8 mouse cellular contexts compared by ENCODE assay signal in the genomic region with DNA sequence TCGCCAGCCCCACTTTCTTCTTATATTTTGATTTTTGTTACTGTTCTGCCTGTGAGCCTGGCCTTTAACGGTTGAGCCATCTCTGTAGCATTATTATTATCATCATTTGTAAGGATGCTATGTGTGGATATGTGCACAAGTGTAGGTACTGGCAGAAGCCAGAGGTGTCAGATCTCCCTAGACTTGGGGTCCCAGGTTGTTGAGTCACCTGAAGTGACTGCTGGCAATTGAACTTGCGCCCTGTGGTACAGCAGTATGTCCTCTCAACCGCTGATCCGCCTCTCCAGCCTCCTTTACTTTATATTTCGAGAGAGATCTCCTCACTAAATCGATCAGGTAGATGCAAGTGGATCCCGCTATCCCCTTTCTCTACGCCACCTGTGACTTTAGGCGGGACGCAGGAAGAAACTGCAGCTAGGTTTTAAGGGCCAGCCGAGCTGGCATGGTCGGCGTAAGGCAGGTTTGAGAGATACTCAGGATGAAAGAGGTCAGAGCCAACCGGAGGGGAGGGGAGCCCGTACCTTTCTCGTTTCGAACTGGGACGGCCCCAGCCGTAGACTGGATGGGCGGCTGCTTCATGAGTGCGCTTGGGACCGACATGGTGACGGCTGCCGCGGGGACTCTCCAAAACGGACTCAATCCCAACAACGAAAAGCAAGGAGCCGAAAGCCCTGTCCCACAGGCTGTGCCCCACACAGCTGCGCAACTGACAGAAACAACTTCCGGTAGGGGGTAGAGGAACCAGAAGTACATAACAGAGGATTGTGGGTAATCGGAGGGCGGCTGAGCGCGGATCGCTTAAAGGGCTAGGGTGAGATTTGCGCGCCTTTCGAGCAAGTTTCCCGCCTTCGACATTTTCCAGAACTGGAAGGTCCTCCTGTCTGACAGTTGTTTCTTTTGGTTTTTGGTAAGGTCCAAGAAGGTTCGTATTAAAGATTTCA. TPM values are rescaled to one million over a fixed set of nuclear protein-coding genes. Genes with fewer than 3 reads are reported as not detected.
DNase-seq lines count a peak whose midpoint lies in the region; ATAC-seq and TF ChIP-seq lines count a peak whose summit lies in the region.
"Not testable (repeated sequence)": the region's sequence is repeated elsewhere in the genome, so short reads cannot be mapped to it uniquely, and the experiment has no call there.

TSS of gene Mfap1a (minus strand) at position 724 of the 941 bp plus-strand sequence.
TSS of gene Wdr76 (plus strand) at position 782 of the 941 bp plus-strand sequence.

- peak; percentile 98 for TF ChIP-seq POLR2A in lung, adult 2 months (IDR thresholded peaks at IDR 0.05; ENCODE audit: borderline replicate concordance, extremely low read depth, low read depth, low read length)

- ATAC-seq in forebrain, embryonic 14.5 days: peak; percentile 97
- peak; percentile 94 for ATAC-seq in neutrophil, adult 5-6 weeks (ENCODE audit: extremely low read depth, insufficient number of reproducible peaks, low FRiP score, poor library complexity, severe bottlenecking)

- H3K9ac ChIP-seq in forebrain, embryonic 14.5 days (ENCODE audit: low read length): peak within 1 kb of the TSS; percentile 70

- H3K9me3 ChIP-seq in forebrain, embryonic 14.5 days (replicated peaks; ENCODE audit: control insufficient read depth, low read length): not testable (repeated sequence)

- peak; percentile 95 for DNase-seq in ES-CJ7 (ENCODE audit: low read depth, low spot score)
- DNase-seq in cerebellum, adult 11 months: peak; percentile 71
- peak; percentile 97 for DNase-seq in forebrain, embryonic 14.5 days (ENCODE audit: low spot score)
- DNase-seq in heart, postnatal 25 days (ENCODE audit: low spot score): peak; percentile 62
- DNase-seq in layer of hippocampus, adult 18-20 months (ENCODE audit: low spot score in 2 of 2): peak; percentile 77 to 90
- peak; percentile 79 for DNase-seq in lung, adult 2 months
- DNase-seq in thymus, adult 18-20 months: peak; percentile 71 to 83

- TF ChIP-seq CTCF in lung, adult 2 months (IDR thresholded peaks at IDR 0.05; ENCODE audit: insufficient read depth, low read length): not testable (repeated sequence)

- intact Hi-C loops in heart, postnatal 25 days (cut with DNase I): loop anchor here (2.0 kb wide), 1 partner anchor 57 kb away; the partner anchor contains the start of gene Serf2

- not testable (repeated sequence) for H3K36me3 ChIP-seq in forebrain, embryonic 14.5 days (ENCODE audit: control insufficient read depth, insufficient read depth, low read length)

- not testable (repeated sequence) for H3K4me1 ChIP-seq in forebrain, embryonic 14.5 days (ENCODE audit: control insufficient read depth, insufficient read depth, low read length); lung, adult 2 months (ENCODE audit: control insufficient read depth, insufficient read depth, low read length)

- peak within 1 kb of the TSS; percentile 63 for H3K4me2 ChIP-seq in forebrain, embryonic 14.5 days (ENCODE audit: low read length)

- H3K27ac ChIP-seq in forebrain, embryonic 14.5 days (ENCODE audit: low read depth, low read length): not testable (repeated sequence)

- under 1% methylated on average over 37 of the region's 42 CpGs for WGBS in forebrain, embryonic 14.5 days
- 3% methylated on average over 42 of the region's 42 CpGs for WGBS in lung, adult 2 months

- H3K27me3 ChIP-seq in forebrain, embryonic 14.5 days (replicated peaks; ENCODE audit: control insufficient read depth, insufficient read depth, low read length): not testable (repeated sequence)

- H3K4me3 ChIP-seq in forebrain, embryonic 14.5 days (ENCODE audit: low read depth, low read length): peak within 1 kb of the TSS; percentile 47
- peak within 1 kb of the TSS; percentile 68 for H3K4me3 ChIP-seq in lung, adult 2 months (replicated peaks; ENCODE audit: extremely low read depth, low read depth, low read length)

RNA-seq across cellular contexts. Expression of gene Mfap1a, which starts in this region (rescaled TPM):
- polyA plus RNA-seq in forebrain, embryonic 14.5 days (2014; fragmentation: Nextera tagmentation; extraction: Ambion mirVana): 19.4 and 24.4 TPM in 2 replicates
- total RNA-seq in heart, postnatal 25 days (2021): 10 to 100 TPM; 26.1 to 29.0 TPM
- total RNA-seq in layer of hippocampus, adult 18-20 months (2021): 10 to 100 TPM; 31.0 to 31.4 TPM
- polyA plus RNA-seq in lung, adult 2 months (2012; rRNA removed): 3.0 and 4.9 TPM in 2 replicates
- 80.3 and 92.3 TPM in 2 replicates for total RNA-seq in neutrophil, adult 5-6 weeks (2017)

RNA-seq across cellular contexts. Expression of gene Wdr76, which starts in this region (rescaled TPM):
- 5.5 and 5.6 TPM in 2 replicates for polyA plus RNA-seq in forebrain, embryonic 14.5 days (2014; fragmentation: Nextera tagmentation; extraction: Ambion mirVana)
- 1 to 10 TPM; 3.2 to 3.9 TPM for total RNA-seq in heart, postnatal 25 days (2021)
- 1 to 10 TPM; 2.5 to 2.7 TPM for total RNA-seq in layer of hippocampus, adult 18-20 months (2021)
- polyA plus RNA-seq in lung, adult 2 months (2012; rRNA removed): 1.3 and 3.0 TPM in 2 replicates
- 11.2 and 11.4 TPM in 2 replicates for total RNA-seq in neutrophil, adult 5-6 weeks (2017)
